Mouse (Mus musculus): ENCODE measurements at regions not wholly inside any gene's neighbourhood (a gene's known extent, or its start where the extent isn't known, plus 50 kb on each side); places are given as distances from the start of the nearest gene placed in this dataset.

DNA sequence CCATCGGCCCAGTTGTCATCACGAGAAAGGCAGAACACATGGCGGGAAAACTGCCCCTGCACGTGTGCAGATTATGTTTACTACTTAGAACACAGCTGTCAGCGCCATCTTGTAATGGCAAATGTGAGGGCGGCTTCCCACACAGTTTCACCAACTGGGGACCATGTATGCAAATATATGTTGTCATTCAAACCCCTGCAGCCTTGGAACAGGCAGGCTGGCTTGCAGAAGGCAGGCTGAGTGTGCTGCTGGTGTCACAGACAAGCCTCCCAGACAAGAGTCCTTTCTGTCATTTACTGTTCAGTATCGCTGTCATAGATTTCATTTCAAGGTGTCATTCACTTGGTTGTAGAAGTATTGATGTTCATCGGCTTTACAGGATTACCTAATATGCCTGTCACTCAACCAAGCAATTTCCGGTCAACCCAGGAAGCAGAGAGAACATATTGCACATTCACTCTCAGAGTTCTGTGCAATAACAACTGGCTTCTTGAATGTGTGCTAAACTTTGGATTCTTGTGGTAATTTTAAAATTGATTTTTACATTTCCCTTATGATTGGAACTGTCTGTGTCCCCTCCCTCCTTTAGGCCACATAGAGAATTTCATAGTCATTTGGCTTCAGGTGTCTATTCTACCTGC lies 202.3 kb downstream of the Gm9733 start:
- H3K36me3 ChIP-seq, result no peaks in the 10 kb centered on the region
- ATAC-seq, result no peak
- H3K4me1 ChIP-seq (replicated peaks), result no peaks in the 10 kb centered on the region
- H3K9me3 ChIP-seq, result no peaks in the 10 kb centered on the region
- H3K9ac ChIP-seq (replicated peaks), result no peak overlapping the region
- H3K4me2 ChIP-seq (replicated peaks), result no peak overlapping the region
- 88% methylated on average over 9 of the region's 9 CpGs for WGBS
- no peak overlapping the region for H3K4me3 ChIP-seq (replicated peaks)
- no peaks in the 10 kb centered on the region for H3K27me3 ChIP-seq
- H3K27ac ChIP-seq, result no peak overlapping the region

DNA sequence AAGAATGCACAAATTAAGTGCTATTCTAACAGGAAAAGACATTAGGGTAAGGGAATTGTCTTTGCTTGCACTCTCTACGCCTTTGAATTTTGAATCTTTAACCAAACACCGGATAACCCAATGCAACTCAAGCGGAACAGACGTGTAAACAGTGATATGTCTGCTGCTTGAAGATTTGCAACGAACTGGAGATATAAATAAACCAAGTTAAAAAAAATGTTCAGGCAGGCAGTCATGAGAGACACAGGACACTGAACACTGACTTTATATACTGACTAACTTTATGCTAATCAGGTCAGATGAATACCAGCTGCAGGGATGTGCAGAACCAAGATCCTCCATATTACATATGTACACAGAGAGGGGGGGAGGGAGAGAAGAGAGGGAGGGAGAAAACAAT lies 200.0 kb downstream of the Gm9733 start:
- Histone ChIP-seq H3K4me3 (replicated peaks) (no peak overlapping the region), H3K9ac (replicated peaks) (no peak overlapping the region), H3K36me3 (no peaks in the 10 kb centered on the region), H3K9me3 (no peaks in the 10 kb centered on the region), H3K27ac (no peak overlapping the region), H3K4me1 (replicated peaks) (no peaks in the 10 kb centered on the region), H3K27me3 (no peaks in the 10 kb centered on the region), H3K4me2 (replicated peaks) (no peak overlapping the region)
- WGBS, result 68% methylated on average over 5 of the region's 5 CpGs
- no peak for ATAC-seq

DNA sequence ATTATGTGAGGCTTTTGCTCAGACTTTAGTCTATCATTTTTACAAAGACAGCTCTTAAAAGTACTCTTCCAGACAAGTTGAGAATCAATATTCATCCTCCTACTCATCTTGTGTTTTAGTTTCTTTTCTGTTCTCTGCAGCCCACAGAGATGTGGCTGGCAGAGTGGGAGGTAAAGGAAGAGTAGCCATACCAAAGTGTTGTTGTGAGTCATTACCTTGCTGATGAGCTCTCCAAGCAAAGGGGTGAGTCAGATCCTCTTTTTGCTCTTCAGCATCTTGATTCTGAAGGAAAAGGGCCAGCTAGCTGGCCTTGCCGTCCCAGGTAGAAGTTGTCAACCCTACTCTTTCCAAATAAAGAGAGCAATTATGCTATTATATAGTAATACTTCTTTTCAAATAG lies 192.6 kb downstream of the Gm9733 start:
- Histone ChIP-seq H3K4me3 (replicated peaks) (no peak overlapping the region), H3K4me2 (replicated peaks) (no peak overlapping the region), H3K4me1 (replicated peaks) (no peaks in the 10 kb centered on the region), H3K9ac (replicated peaks) (no peak overlapping the region), H3K36me3 (no peaks in the 10 kb centered on the region), H3K27ac (no peak overlapping the region), H3K27me3 (no peaks in the 10 kb centered on the region), H3K9me3 (no peaks in the 10 kb centered on the region)
- no peak for ATAC-seq
- WGBS, result 95% methylated on average over 1 of the region's 1 CpGs

DNA sequence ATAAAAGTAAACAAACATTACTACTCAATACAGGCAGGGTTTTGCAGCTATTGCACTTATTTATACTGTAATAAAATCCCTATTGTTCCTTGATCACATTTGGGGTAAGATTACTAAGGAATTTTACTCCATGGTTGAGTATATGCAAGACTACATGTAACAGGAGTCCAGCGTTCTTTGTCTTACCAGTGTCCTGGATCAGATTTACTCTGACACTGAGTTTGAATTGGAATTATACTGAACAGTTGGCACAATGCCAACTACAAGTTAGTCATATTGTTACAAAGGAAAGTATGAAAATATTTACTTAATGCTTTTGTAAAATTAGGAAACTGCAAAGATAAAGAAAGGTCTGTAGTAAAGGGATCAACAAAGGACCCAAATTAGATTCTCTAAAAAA lies 178.4 kb downstream of the Gm9733 start:
- Histone ChIP-seq H3K27me3 (no peaks in the 10 kb centered on the region), H3K27ac (no peak overlapping the region), H3K4me2 (replicated peaks) (no peak overlapping the region), H3K4me1 (replicated peaks) (no peaks in the 10 kb centered on the region), H3K36me3 (no peaks in the 10 kb centered on the region), H3K9ac (replicated peaks) (no peak overlapping the region), H3K4me3 (replicated peaks) (no peak overlapping the region), H3K9me3 (no peaks in the 10 kb centered on the region)
- ATAC-seq, result no peak
- WGBS, result 83% methylated on average over 1 of the region's 1 CpGs

DNA sequence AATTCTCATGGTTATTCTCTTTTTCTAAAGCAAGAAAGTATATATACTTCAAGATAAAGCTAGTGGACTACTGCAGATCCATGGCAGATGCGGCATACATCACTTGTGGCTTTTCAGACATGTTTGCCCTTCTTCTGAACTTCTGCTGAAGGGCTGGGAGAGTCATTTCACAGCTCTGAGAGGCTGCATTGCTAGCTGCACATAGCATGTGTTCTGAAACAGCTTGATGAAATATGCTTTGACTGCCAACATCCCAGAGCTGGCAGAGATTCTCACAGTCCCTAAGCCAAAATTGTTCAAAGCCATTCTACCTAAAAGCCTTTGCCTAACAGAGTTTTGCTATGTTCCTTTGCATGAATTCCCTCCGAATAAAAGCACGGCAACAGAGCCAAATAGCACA lies 177.9 kb downstream of the Gm9733 start:
- no peaks in the 10 kb centered on the region for H3K9me3 ChIP-seq
- H3K27ac ChIP-seq, result no peak overlapping the region
- 79% methylated on average over 3 of the region's 3 CpGs for WGBS
- no peaks in the 10 kb centered on the region for H3K4me1 ChIP-seq (replicated peaks)
- H3K27me3 ChIP-seq, result no peaks in the 10 kb centered on the region
- no peak overlapping the region for H3K4me3 ChIP-seq (replicated peaks)
- no peak overlapping the region for H3K9ac ChIP-seq (replicated peaks)
- H3K4me2 ChIP-seq (replicated peaks), result no peak overlapping the region
- no peak for ATAC-seq
- no peaks in the 10 kb centered on the region for H3K36me3 ChIP-seq

DNA sequence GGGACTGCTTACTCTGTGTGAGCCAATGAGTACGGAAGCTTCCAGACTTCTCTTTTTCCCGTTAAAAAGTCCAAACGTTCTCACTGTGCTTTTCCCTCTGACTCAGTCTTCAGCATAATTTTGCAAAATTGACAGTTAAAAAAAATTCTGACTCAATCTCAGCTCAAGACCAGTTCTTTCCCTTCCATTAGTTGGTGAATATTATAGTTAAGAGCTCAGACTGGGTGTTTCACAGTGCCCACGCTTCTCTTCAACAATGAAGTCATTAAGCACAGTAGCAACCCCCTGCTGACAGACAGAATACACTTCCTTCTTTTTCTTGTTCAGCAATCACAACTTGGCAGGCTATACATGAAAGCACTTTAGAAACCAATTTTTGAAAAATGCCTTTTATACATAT lies 175.4 kb downstream of the Gm9733 start:
- WGBS, result 81% methylated on average over 4 of the region's 4 CpGs
- no peaks in the 10 kb centered on the region for H3K4me1 ChIP-seq (replicated peaks)
- ATAC-seq, result no peak
- H3K27ac ChIP-seq, result no peak overlapping the region
- no peaks in the 10 kb centered on the region for H3K36me3 ChIP-seq
- no peaks in the 10 kb centered on the region for H3K9me3 ChIP-seq
- no peak overlapping the region for H3K4me3 ChIP-seq (replicated peaks)
- no peaks in the 10 kb centered on the region for H3K27me3 ChIP-seq
- no peak overlapping the region for H3K4me2 ChIP-seq (replicated peaks)
- no peak overlapping the region for H3K9ac ChIP-seq (replicated peaks)

DNA sequence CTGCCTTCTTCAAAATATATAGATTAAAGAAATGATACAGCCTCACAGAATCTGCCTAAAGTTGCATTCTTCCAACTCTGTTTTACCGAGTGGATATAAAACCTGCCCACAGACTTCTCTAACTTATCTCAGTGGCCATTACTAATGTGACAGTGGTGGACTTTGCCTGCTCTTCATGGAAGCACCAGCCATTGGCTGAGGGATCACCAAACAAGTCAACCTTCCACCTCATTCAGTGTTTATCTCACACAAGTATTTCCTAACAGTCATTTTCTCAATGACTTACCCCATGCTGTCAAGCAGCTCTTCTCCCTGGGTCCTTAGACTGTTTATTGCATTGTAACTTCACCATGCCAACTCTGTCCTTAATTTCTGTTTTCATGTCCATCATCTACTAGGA lies 174.3 kb downstream of the Gm9733 start:
- Histone ChIP-seq H3K4me3 (replicated peaks) (no peak overlapping the region), H3K27me3 (no peaks in the 10 kb centered on the region), H3K4me2 (replicated peaks) (no peak overlapping the region), H3K9me3 (no peaks in the 10 kb centered on the region), H3K27ac (no peak overlapping the region), H3K36me3 (no peaks in the 10 kb centered on the region), H3K9ac (replicated peaks) (no peak overlapping the region), H3K4me1 (replicated peaks) (no peaks in the 10 kb centered on the region)
- 90% methylated on average over 1 of the region's 1 CpGs for WGBS
- no peak for ATAC-seq

DNA sequence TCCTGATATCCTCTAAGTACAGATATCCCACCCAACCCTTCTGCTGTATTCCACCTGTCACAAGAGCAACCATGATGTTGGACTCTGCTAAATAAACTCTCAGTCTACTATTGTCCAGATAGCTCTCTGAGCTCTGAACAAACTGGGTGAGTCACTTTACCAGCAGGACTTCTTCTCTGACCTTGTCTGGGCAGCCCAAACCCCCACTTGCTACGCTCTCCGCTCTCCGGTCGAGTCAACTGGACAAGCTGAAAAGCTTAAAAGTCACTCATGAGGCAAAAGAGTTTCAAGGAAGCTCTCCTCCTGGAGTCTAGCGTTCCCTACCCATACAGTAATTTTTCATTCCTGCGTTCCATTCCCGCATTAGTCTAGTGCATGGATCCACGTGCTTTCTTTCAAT lies 173.2 kb downstream of the Gm9733 start:
- H3K27ac ChIP-seq, result no peak overlapping the region
- H3K9me3 ChIP-seq, result no peaks in the 10 kb centered on the region
- no peaks in the 10 kb centered on the region for H3K27me3 ChIP-seq
- H3K4me1 ChIP-seq (replicated peaks), result no peaks in the 10 kb centered on the region
- no peak overlapping the region for H3K4me3 ChIP-seq (replicated peaks)
- WGBS, result 92% methylated on average over 8 of the region's 8 CpGs
- ATAC-seq, result no peak
- no peak overlapping the region for H3K9ac ChIP-seq (replicated peaks)
- H3K4me2 ChIP-seq (replicated peaks), result no peak overlapping the region
- no peaks in the 10 kb centered on the region for H3K36me3 ChIP-seq

DNA sequence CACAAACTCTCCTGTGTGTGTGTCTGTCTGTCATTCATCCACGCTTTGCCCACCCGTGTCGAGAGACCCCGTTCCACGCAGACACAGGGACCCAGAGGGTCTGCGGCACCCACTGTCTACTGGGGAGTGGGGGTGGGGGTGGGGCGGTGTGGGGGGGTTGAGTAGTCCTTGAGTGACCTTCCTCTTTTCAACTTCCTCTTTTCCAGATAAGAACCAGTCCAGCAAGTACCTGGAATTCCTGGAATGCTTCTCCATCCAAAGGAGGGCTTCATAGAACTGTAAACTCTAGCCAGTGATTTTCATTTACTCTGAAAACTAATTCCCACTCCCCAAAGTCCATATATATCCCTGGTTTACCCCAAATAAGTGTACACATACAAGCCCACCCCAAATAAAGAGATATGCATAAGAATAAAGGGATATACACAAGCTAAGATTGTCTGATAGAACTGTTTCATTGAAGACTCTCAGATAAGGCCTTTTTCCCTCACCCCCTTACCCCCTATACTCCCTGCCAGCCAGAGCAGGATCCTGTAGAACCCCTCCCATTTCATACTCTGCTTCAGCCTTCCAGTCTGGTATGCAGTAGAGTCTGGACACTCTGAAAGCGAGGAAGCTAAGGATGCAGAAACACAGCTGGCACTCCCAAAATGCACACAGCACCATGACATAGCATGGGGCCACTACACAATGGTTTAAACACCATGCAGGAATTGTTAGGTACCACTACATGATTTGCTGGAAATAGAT lies 172.0 kb downstream of the Gm9733 start:
- 86% methylated on average over 8 of the region's 8 CpGs for WGBS
- no peaks in the 10 kb centered on the region for H3K36me3 ChIP-seq
- H3K9me3 ChIP-seq, result no peaks in the 10 kb centered on the region
- H3K27me3 ChIP-seq, result no peaks in the 10 kb centered on the region
- no peak overlapping the region for H3K4me2 ChIP-seq (replicated peaks)
- no peak for ATAC-seq
- H3K4me3 ChIP-seq (replicated peaks), result no peak overlapping the region
- no peak overlapping the region for H3K9ac ChIP-seq (replicated peaks)
- no peaks in the 10 kb centered on the region for H3K4me1 ChIP-seq (replicated peaks)
- H3K27ac ChIP-seq, result no peak overlapping the region

DNA sequence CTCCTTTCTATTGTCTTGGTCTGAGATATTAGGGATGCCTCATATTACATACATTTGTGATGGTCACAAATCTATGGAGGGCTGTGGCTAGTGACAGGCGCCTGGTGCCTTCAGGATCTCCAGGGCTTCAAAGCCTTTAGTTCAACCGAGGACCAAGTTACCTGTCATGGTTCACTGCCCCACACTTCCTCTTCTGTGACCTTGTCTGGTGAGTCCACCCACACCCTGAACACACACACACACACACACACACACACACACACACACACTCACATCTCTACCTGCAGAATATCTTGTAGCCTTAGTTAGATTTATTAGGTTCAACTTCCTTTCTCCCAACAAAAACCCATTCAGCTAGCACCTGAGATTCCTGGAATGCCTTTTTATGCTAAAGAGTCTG lies 156.3 kb downstream of the Gm9733 start:
- no peak overlapping the region for H3K4me3 ChIP-seq (replicated peaks)
- WGBS, result 83% methylated on average over 2 of the region's 2 CpGs
- no peak for ATAC-seq
- no peaks in the 10 kb centered on the region for H3K36me3 ChIP-seq
- H3K4me2 ChIP-seq (replicated peaks), result no peak overlapping the region
- no peaks in the 10 kb centered on the region for H3K9me3 ChIP-seq
- H3K4me1 ChIP-seq (replicated peaks), result no peaks in the 10 kb centered on the region
- no peak overlapping the region for H3K27ac ChIP-seq
- H3K27me3 ChIP-seq, result no peaks in the 10 kb centered on the region
- no peak overlapping the region for H3K9ac ChIP-seq (replicated peaks)

DNA sequence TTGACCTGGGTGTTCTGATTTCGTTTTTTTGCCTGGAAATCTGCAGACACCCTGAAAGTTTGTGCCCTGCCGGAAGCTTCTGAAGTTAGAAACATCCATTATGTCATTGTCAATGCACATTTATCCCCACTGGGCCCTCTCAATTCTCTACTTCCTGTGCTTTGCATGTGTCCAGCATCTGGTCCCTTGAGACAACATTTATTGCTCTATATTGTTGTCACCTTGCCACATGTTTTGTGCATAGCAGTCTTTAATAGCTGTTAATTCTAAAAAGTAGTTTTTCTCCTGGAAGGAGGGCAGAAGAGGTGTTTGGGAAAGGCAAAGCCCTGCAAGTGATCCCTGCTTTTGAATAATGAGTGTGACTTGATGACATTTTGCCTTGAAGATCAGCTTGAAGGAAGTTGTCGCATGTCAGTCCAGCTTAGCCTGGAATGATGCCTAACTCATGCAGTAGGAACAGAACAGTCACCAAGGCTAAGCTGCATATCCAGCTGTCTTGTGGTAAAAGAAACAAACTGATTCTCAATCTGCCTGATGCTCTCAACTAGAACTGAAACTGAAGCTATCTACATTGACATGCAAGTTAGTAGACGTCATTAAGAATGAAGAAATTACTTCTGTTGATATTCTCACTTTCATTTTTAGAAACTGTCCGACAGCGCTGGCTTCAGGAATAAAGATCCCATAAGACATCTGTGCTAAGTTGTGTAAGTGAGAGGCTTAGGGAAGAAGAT lies 152.9 kb downstream of the Gm9733 start:
- Histone ChIP-seq H3K36me3 (no peaks in the 10 kb centered on the region), H3K4me2 (replicated peaks) (no peak overlapping the region), H3K9me3 (no peaks in the 10 kb centered on the region), H3K27me3 (no peaks in the 10 kb centered on the region), H3K4me3 (replicated peaks) (no peak overlapping the region), H3K27ac (no peak overlapping the region), H3K4me1 (replicated peaks) (no peaks in the 10 kb centered on the region), H3K9ac (replicated peaks) (no peak overlapping the region)
- WGBS, result 92% methylated on average over 6 of the region's 6 CpGs
- ATAC-seq, result no peak

DNA sequence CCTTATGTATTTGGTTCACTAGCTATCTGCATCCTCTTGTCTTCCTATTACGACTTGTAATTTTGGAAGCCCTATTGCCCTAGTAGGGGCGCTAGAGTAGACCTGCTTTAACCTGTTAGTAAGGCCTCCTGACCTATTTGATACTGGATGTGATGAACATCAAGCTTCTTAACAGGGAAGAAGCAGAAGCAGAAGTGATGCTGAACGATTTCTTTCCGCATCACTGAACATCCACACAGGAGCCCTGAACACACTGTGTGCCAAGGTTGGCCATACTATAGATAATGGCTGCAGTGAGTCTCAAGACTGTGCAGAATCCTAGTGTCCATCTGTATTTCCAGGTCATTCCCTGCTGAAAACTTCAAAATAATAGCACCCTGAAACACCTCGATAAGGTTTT lies 151.0 kb downstream of the Gm9733 start:
- WGBS, result 91% methylated on average over 5 of the region's 5 CpGs
- Histone ChIP-seq H3K36me3 (no peaks in the 10 kb centered on the region), H3K4me3 (replicated peaks) (no peak overlapping the region), H3K9ac (replicated peaks) (no peak overlapping the region), H3K27ac (no peak overlapping the region), H3K4me1 (replicated peaks) (no peaks in the 10 kb centered on the region), H3K4me2 (replicated peaks) (no peak overlapping the region), H3K9me3 (no peaks in the 10 kb centered on the region), H3K27me3 (no peaks in the 10 kb centered on the region)
- ATAC-seq, result no peak

Data from midbrain, embryonic 13.5 days (tissue).